Mouse (Mus musculus) c-Kit-negative CD71-positive TER-119-positive erythroid progenitor cells, embryonic 14.5 days (primary cell): ENCODE measurements around the gene Plpp3.

Experiments used
- DNase-seq: peaks from one replicate; pipeline ENCODE4 v3.0.0-alpha.2; 2013; ENCODE audit warnings: low read depth, low spot score

Gene Plpp3

DNA sequence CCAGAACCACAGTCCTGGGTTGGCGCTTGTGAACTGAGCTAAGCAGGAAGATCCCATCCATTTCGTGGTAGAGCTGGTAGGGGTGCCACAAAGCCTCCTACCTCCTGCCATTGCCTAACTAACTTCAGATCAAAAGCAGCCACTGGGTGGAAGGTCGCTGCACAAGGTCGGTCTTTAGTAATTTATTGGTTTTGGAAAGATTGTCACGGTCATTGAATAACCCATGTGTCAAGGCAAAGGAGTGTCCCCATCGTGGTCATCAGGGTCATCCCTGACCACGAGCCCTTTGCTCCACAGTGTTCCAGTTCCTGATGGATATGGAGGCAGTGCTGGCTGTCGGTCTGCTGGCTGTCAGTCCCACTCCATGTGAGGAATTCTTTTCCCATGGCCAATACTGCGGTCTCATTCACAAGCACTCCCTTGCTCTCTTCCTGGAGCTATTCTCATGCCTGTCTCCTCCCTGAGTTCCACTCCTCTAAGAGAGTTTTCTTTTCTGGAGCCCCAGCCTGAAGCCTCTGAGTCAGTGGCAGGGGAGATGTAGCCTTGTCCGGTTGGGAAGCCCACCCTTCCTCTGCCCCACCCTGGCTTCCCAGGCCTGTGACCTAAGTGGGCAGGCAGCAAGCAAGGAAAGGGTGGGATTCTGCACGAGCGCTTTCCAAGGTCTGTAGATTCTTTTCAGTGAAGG is 58.7 kb downstream of the Plpp3 start:
- no peak for DNase-seq

DNA sequence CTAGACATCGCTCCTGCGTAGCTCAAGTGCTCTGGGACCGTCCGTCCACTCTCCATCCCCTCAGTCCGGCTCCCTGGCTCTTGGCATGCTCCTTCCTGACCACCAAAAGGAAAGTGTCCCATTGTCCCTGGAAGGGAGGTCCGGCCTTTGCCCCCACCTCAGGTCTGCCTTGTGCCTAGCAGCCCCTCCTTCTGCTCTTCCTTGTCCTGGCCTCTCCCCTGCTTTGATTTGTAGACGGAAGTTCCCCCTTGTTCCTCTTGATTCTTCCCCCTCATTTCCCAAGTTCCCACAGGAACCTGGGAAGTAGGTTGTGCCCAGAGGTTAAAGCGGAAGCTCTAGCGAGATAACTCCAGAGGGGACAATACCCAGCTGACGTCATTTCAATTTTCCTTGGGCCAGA is 61.1 kb downstream of the Plpp3 start:
- DNase-seq = no peak

DNA sequence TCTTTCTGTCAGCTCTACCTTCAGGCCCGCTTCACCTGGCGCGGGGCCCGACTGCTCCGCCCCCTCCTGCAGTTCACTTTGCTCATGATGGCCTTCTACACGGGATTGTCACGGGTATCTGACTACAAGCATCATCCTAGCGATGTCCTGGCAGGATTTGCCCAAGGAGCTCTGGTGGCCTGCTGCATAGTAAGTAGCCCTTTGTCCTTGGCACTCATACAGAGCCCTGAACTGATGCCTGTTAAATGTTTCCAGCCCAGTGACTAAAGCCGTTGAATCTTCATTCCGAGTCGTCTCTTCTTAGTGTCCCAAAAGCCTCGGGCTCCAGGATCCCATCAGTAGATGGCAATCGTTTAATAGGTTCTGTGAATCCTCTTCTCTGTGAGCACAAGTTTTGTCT is 62.2 kb downstream of the Plpp3 start:
- DNase-seq = no peak

DNA sequence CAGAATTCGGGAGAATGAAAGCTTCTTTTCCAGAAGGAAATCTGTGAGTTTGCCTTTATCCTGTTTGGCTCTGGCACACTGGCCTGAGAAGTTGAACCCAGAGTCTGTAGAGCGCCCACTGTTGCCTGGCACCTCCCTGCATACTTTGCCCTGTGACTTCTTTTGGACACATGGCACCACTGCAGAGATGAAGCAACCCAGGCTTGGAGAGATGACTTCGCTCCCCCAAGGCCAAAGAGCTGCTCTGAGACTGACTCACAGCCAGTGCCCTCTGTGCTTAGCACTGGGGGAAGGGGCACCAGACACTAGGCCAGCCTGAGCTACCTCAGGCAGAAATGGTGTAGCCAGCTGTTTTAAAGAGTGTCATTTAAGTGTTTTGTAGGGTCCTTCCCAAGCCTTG is 63.7 kb downstream of the Plpp3 start:
- DNase-seq = no peak

DNA sequence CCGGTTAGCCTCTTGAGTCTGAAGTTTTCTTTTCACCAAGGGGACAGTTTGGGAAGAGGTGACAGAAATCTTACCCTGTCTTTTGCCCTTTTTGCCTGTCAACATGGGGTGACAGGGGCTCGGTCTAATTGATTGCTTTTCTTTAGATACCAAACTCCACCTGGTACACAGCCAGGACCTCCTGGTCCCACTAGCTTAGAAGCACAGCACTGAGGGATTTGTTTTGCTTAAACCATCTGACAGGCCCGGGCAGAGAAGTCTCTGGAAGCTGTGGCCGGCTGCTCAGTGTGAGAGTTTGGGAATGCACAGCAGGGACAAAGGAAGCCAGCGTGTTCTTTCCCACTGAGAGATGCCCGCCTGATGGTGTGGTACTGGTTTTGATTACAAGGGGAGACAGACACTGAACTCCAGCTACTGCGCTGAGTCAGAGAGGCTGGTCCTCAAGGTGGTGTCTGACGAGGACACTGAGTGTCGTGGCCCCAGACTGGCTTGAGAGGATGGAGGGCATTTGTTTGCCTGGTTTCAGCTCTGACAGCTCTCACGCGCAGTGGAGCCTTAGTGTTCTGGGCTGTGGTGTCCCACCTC is 64.2 kb downstream of the Plpp3 start:
- DNase-seq = no peak

DNA sequence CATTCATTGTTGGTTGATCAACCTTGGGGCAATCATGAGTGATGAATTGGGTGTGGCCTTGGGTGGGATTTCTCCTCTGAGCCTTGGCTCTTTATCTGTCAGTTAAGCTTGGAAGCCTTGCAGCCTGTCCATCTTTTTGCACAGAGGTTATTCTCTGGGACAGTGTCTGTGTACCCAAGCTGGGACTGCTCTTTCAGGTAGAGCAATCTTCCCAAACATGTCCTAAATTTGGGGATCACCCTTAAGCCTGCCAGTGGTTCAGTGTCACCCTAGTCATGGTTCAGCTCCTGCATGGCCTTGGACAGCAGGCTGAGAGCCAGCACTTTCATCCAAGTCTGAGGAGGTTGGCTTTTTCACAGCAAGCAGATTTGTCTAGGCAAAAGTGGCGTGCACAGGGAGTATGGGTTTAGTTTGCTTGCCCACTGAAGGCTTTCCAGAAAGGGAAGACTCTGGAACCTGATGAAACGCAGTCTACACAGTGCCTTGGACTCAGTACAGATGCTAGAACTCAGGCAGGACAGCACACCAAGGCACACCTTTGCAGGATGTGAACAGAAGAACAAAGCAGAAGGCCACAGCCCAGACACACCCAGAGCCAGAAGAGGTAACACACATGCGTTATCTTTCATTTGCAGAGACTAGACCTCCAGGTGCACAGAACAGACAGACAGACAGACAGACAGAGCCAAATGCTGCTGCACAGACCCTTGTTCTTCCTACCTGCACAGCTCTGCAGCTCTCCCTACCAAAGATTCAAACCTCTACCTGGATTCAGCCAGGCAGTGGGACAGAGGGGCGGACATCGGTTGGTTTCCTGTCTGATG is 66.2 kb downstream of the Plpp3 start:
- no peak for DNase-seq

DNA sequence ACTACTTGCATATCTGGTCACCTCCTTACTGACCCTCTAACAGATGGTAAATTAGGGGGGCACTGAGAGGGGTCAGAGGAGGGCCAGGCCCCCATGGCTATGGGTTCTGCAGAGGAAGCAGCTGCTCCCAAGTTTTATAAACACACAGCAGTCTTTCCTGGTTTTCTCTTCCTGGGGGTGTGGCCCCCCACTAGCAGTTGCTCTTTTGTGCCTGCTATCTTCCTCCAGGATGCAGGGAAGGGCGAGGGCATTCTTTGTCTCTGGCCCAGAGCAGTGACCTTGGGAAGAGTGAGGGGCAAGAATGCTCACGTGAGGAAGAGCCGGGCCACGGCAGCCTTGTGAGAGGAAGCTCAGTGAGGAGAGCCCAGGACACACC is 66.8 kb downstream of the Plpp3 start:
- DNase-seq = no peak

DNA sequence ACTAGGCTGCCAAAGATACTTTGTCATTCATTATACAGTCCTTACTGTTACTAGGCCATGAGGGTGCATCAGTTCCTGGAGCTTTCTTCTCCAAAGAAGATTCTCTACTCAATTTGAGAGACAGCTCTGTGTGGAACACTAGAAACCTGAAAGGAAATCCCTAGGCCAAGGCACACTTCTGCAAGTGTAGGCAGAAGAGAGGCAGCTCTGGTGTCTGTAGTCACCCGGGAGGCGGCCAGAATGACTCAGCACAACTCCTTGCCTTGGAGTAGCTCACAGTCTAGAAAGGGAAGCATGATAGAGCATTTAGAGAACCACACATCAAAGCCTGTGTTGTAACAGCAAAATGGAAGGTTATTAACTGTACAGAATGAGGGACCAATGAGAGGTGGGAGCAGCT is 68.4 kb downstream of the Plpp3 start:
- no peak for DNase-seq

DNA sequence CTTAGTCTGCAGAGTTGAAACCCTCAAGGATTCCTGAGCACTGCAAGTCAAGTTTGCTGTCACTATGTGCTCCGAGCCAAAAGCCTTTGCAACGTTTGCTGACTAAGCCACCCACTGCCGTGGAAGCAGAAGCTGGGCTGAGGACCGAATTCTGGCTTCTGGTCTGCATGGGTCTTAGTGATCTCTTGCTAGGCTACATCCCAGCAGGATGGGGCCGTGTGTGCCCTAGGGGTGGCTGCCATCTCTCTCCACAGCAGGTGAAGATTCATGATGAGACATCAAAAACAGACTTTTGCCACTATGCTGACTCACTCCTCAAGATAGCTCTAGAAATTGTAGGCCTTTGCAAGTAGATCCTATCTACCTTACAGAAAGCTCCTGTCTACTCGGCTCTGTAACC is 69.2 kb downstream of the Plpp3 start:
- no peak for DNase-seq

DNA sequence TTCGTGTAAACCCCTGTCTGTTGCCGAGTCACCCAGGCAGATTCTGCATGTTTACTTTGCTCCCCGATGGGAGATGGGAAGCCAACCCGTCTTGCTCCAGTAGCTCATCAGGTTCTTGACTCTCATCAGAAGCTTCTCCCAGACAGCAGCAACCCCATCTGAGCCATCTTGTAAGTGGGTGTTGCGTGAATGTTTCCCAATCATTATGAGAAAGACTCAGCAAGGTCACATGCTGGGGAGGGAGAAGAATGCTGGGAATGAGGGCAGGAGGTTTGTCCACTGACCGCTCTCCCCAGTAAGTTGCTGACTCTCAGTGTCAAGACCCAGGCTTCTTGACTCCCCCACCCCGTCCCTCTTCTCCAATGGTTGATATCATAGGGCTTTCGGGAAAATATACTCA is 73.0 kb downstream of the Plpp3 start:
- DNase-seq = no peak

DNA sequence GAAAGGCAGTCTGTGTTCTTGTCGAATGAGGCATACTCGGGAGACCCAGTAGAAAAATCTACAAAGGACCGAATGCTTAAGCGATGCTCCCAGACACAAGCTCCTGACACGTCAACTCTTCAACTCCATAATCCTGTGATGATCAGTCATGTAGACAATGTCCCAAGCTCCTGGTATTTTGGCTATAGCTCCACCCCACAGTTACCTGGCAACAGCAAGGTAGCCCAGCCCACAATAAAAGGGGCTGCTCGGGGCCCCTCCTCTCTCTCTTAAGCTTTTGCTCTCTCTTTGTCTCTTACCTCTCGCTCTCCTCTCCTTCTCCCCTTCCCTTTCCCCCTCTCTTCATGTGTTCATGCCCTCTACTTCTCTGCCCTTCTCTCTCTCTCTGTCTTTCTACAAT is 83.1 kb downstream of the Plpp3 start:
- DNase-seq = no peak

DNA sequence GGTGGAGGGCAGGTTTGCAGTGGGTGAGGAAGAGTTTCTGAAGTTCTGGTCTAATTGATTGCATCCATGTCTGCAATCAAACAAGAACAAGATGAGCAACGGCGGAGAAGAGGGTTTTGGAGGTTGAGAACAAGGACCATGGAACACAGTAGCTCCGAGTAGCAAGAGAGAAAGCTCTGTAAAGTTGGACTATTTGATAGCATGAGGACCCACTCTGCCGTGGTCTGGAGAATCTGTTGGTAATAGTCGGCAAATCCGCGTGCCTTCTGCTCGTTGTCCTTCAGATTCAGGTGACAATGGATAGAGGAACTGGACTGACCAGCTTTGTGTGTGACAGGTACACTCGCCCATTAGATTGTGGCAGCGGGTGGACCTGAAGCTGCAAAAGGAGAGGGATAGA is 87.8 kb downstream of the Plpp3 start:
- DNase-seq = no peak

DNA sequence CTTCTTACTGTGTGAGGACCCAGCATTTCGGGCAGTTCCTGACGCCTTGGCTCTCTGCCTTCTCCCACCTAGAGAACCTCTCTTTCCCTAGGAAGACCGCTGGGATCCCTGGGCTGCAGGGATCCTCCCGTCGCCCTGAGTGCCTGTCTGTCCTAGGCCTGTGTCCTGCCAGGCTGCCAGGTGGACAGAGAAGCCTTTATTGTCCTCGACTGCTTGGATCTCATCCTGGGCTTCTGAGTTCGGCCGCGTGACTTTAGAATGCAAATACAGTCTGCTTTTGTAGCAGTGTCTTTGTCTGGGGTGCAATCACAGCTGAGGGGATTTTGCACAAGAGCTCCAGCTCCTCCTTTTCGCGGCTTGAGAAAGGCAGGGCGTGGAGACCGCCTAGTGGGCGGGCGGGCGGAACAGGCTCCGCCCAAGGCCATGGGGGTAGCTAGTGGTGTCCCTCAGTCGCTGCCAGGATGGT is 88.4 kb downstream of the Plpp3 start:
- DNase-seq = no peak

DNA sequence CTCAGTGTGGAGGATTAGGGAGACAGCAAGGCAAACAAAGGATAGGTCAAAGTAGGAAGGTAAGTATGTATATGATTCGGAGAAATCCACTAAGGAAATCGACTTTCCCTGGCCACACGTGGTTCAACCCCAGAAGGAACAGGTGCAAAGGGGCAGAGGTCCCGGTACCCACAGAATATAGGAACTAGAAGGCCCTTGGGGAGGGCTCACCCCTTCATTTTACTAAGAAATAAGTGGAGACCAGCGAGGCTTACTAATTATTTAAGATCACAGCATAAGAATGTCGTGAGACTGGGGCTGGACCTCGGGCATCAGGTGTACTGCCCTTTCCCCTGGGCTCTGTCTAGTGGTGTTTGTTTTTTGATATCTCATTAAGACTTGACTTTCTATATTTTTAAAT is 89.2 kb downstream of the Plpp3 start:
- no peak for DNase-seq

DNA sequence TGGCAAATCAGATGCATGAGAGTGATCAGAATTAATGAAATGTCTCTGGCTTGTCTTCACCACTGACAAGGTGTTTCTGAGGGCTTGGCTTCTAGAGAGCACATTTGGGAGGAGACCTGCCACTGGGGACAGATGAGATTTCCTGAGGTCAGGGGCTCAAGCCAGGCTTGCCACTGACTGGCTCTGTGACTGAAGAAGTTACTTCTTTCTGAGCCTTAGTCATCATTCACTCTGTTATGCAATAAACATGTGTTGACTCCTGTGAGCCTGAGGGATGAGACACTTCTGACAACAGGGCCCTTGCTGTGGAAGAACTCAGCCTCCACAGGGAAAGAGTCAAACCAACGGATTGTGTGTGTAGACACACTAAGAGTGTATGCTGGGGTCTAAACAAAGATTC is 91.0 kb downstream of the Plpp3 start:
- DNase-seq = no peak

DNA sequence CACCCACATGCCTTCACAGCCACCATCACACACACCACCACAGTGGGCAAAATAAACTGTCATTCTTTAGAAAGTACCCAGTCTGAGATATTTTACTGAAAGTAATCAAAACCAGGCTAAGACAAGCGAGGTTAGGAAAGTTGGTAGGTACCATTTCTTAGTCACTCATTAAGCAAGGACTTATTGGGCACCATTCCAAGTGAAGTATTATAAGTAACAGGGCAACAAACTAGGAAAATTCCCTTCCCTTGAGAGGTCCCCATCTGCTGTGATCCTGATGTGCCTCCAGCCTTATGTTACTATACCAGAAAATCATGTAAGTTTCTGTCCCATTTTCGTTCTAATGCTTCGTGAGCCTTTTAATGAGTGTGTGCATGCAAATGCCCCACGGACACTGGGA is 92.1 kb downstream of the Plpp3 start:
- no peak for DNase-seq

DNA sequence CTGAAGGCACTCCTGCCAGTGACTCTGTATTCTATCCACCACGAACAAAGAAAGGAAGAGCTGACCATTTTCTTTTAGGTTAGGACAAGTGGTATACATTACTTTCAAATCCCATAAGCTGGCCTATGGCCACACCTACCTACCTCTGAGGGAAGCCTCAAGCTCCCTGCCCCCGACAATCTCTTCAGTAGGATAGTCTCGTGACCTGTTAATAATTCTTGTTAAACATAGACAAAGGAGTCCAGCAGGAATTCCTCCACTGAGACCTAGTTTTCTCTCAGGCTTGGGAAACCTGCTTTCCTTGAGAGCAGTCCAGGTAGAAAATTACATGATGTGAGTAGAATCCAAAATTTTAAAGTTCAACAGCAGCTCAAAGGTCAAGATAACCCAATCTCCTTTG is 93.8 kb downstream of the Plpp3 start:
- no peak for DNase-seq

DNA sequence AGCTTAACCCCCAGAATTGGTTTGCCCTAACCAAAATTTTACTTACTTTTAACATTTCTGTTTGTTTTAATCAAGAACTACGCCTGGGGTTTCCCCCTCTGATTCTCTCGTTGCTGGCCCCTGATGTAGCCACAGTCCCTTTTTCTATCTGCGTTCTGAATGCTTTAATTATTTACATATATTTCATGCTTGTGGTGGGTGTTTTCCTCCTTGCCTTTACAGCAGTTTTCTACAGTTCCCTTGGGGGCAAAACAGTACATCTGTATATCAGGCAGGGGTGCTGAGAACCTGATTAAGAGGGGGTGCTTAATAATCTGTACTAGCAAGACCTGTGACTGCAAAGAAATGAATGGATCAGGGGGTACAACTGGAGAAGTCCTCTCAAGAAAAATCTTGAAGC is 94.9 kb downstream of the Plpp3 start:
- no peak for DNase-seq

DNA sequence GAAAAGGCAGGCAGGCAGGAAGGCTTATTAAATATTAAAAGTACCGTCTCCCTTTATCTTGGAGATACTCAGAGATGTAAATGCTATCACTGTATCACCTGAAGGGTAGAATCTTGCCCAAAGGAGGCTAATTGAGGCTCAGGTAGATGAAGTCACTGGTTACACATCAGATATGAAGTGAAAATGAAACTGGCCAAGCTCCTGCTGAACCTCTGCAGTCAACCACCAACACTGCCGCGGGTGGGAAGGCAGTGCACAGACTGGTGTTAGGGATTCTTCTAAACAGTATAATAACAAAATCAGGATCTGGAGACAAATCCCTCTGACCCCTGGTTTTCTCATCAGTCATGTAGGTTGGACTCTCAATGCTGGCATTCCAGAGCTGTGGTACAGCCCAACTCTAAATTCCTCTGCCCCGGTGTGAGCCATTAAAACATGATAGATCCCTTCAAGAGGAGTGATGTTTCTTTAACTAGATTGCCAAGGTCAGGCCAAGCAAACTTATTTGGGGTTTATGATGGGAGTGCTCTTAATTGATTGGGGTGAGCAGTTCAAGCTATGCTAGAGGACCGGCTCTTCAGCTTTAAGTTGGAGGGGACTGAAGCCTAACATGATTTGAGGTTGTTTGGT is 95.5 kb downstream of the Plpp3 start:
- no peak for DNase-seq

DNA sequence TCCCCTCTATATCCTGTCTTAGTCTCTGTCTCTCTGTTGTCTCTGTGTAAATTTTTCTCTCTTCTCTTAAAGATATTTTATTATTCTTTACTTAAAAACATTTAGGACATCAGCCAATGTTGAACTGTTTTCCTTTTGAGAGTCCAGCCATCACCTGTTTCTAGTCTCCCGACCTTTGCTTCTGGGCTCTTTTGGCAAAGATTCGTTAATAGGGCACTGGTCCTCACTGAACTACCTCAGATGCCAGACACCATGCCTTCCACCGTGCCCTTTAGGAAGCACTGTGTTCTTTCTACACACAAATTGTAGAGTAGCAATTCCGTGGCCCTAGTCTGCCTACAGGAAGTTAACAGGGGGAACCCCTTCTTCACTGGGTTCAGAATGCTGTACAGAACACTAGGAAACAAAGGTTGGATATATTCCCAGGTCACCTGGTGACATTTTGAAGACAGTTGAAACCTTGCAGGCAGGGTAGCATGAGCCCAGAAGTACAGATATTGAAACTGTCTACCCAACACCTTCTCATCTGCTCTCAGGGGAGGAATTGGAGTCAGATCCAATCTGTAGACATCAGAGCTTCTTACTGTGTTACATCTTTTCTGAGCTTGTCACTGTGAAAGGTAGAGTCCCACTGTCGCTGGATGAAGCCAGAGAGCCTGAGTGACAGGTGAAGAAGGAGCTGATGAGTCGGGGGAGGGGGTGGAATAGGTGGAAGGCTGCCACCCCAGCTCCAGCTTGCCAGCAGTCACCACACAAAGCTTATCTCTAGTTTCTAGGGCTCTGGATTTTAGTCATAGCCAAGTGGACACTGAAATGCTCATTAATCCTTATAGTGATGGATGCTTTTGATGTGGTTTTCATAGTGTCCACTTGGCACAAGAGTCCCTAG is 96.5 kb downstream of the Plpp3 start:
- no peak for DNase-seq

DNA sequence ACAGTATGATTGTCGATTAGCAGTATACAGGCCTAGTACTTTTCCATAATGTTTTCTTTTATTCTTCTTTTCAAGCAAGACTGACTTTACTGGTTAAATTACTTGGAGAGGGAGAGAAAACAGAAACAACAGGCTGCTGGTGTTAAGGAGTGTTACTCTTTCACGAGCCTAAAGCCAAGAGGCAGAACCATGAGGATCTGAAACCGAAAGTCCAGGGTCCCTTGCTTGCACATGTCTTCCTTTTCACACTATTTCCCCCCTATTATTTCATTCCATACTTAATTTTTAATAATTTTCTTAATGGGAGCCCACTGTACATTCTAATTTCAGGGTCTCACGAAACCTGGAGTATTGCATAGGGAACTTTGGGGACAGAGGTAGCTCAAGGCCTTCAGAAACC is 97.2 kb downstream of the Plpp3 start:
- DNase-seq = no peak

DNA sequence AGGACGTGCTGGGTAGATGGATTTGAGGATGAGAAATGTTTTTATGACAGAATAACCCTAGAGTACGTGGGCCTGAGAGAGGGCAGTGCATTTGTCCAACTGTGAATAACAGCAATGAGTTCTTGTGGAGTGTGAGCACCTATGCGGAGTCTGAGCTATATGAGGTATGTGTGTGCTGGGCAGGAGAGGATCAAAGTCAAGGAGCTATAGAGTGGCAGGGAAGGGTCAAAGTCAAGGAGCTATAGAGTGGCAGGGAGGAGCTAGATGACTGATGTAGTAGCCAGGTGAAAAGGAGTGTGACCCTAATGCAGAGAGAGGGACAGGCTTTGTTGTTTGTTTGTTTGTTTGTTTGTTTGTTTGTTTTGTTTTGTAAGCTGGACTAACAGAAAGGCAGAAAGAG is 98.0 kb downstream of the Plpp3 start:
- no peak for DNase-seq
